Mouse (Mus musculus): ENCODE measurements around the gene Dync1h1.

GRCm38 (mm10) chr12:110681878-110682277, 80.6 kb downstream of the Dync1h1 start:
- no peak for TF ChIP-seq POLR2A (IDR thresholded peaks at IDR 0.05; ENCODE audit: insufficient read depth, low read depth, low read length)
- TF ChIP-seq CTCF (IDR thresholded peaks at IDR 0.05): no peak
- TF ChIP-seq EP300 (IDR thresholded peaks at IDR 0.05; ENCODE audit: insufficient read depth, low read depth, low read length): no peak
